Comparison of ENCODE assay signal across 9 mouse cellular contexts in the genomic region with DNA sequence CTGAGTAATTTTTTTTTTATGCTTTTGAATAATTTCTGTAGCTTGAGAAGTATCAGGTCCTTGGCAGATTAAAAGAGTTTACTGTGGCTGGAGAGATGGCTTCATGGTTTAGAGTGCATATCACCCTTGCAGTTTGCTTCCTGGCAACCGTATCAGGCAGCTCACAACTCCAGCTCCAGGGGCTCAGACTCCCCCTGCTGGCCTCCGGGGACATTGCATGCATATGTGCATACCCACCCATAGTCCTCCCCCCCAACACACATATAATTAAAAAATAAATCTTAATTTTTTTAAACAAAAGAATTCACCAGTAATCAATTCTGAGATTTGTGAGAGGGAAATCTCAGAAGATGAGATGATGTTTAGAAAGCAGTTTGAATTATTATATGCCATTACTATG. TPM values are rescaled to one million over a fixed set of nuclear protein-coding genes. Genes with fewer than 3 reads are reported as not detected.
A peak's percentile ranks its signal among the peaks of the same experiment; 100 is the strongest.
DNase-seq lines count a peak whose midpoint lies in the region; ATAC-seq and TF ChIP-seq lines count a peak whose summit lies in the region.
"Had no signal": no experiment of that assay in that cellular context is flagged by ENCODE, and none has a peak within 500 bp of the region (broad histone marks: within the 10 kb centered on the region; RNA-seq: fewer than 3 reads in every experiment).

No protein-coding gene starts in this region.

- no peak overlapping the region for H3K27ac ChIP-seq in intestine, postnatal 0 days (ENCODE audit: low read depth, low read length)
- no peak overlapping the region for H3K27ac ChIP-seq in intestine, embryonic 16.5 days (ENCODE audit: low read length)
- H3K27ac ChIP-seq in olfactory bulb, adult 2 months (ENCODE audit: insufficient read depth, low read depth, low read length), result no peak overlapping the region
- H3K27ac ChIP-seq: lung, embryonic 15.5 days had no signal

- DNase-seq in R1 (ENCODE audit: low read depth, low spot score), result peak; percentile 57
- DNase-seq in heart, postnatal 4 days, result peak; percentile 24
- no peak for DNase-seq in urinary bladder, adult 2 months (ENCODE audit: low spot score)

- WGBS in intestine, postnatal 0 days, result 38% methylated on average over 2 of the region's 2 CpGs
- 32% methylated on average over 2 of the region's 2 CpGs for WGBS in intestine, embryonic 16.5 days
- WGBS in olfactory bulb, adult 2 months, result 34% methylated on average over 2 of the region's 2 CpGs

- no peaks in the 10 kb centered on the region for H3K36me3 ChIP-seq in intestine, postnatal 0 days (ENCODE audit: control insufficient read depth, insufficient read depth)
- no peaks in the 10 kb centered on the region for H3K36me3 ChIP-seq in intestine, embryonic 16.5 days (ENCODE audit: control insufficient read depth, insufficient read depth, low read length)
- H3K36me3 ChIP-seq: lung, embryonic 15.5 days had no signal

- H3K4me1 ChIP-seq in intestine, postnatal 0 days (replicated peaks; ENCODE audit: control insufficient read depth, insufficient read depth, low read length), result no peaks in the 10 kb centered on the region
- H3K4me1 ChIP-seq in intestine, embryonic 16.5 days (ENCODE audit: control insufficient read depth, insufficient read depth, low read length), result no peaks in the 10 kb centered on the region
- H3K4me1 ChIP-seq in olfactory bulb, adult 2 months (ENCODE audit: control insufficient read depth, insufficient read depth, low read length), result peaks cover under 1% of the 10 kb centered on the region; the same call in 1 of the 2 replicates
- H3K4me1 ChIP-seq: lung, embryonic 15.5 days had no signal

- TF ChIP-seq CTCF in intestine, postnatal 0 days (IDR thresholded peaks at IDR 0.05; ENCODE audit: low read depth), result peak; percentile 66
- TF ChIP-seq CTCF in olfactory bulb, adult 2 months (IDR thresholded peaks at IDR 0.05; ENCODE audit: insufficient read depth, low read depth, low read length), result peak; percentile 30; the same call in 1 of the 2 replicates

- ATAC-seq in intestine, postnatal 0 days, result no peak
- ATAC-seq in intestine, embryonic 16.5 days, result no peak
- peak; percentile 77 for ATAC-seq in CD4-positive, CD25-positive, alpha-beta regulatory T cell, adult 4 months
- no peak for ATAC-seq in monocyte, adult 5-6 weeks (replicated peaks; ENCODE audit: insufficient number of reproducible peaks, low FRiP score, low TSS enrichment, poor library complexity, severe bottlenecking)

- no peaks in the 10 kb centered on the region for H3K27me3 ChIP-seq in intestine, postnatal 0 days (replicated peaks; ENCODE audit: control insufficient read depth, insufficient read depth, low read length)
- no peaks in the 10 kb centered on the region for H3K27me3 ChIP-seq in intestine, embryonic 16.5 days (replicated peaks; ENCODE audit: control insufficient read depth, insufficient read depth, low read length)
- H3K27me3 ChIP-seq: lung, embryonic 15.5 days had no signal

- H3K4me3 ChIP-seq in intestine, postnatal 0 days (ENCODE audit: low read depth, low read length), result no peak overlapping the region
- no peak overlapping the region for H3K4me3 ChIP-seq in intestine, embryonic 16.5 days (ENCODE audit: low read length)
- H3K4me3 ChIP-seq in olfactory bulb, adult 2 months (ENCODE audit: insufficient read depth, low read depth, low read length), result no peak overlapping the region
- H3K4me3 ChIP-seq: lung, embryonic 15.5 days had no signal

- no peak overlapping the region for H3K4me2 ChIP-seq in intestine, postnatal 0 days (replicated peaks; ENCODE audit: low read depth)
- H3K4me2 ChIP-seq in intestine, embryonic 16.5 days (ENCODE audit: low read depth, low read length), result no peak overlapping the region
- H3K4me2 ChIP-seq: lung, embryonic 15.5 days had no signal

- no peak overlapping the region for H3K9ac ChIP-seq in intestine, postnatal 0 days (ENCODE audit: low read depth, low read length)
- no peak overlapping the region for H3K9ac ChIP-seq in intestine, embryonic 16.5 days (ENCODE audit: low read depth, low read length)
- H3K9ac ChIP-seq: lung, embryonic 15.5 days had no signal

- H3K9me3 ChIP-seq in intestine, postnatal 0 days (ENCODE audit: control insufficient read depth), result peaks cover 6% of the 10 kb centered on the region; the same call in 1 of the 2 replicates
- H3K9me3 ChIP-seq in intestine, embryonic 16.5 days (ENCODE audit: control insufficient read depth, low read length), result peaks cover 2% of the 10 kb centered on the region; the same call in 1 of the 2 replicates

- TF ChIP-seq POLR2A in olfactory bulb, adult 2 months (IDR thresholded peaks at IDR 0.05; ENCODE audit: insufficient read depth, low read depth, low read length), result no peak

RNA-seq across cellular contexts. Expression of a gene that starts 8.1 kb away (rescaled TPM):
- polyA plus RNA-seq in intestine, postnatal 0 days (2015; fragmentation: Nextera tagmentation; extraction: Ambion mirVana), result not detected in 2 replicates
- not detected in 2 replicates for polyA plus RNA-seq in intestine, embryonic 16.5 days (2015; fragmentation: Nextera tagmentation; extraction: Ambion mirVana)
- not detected for polyA plus RNA-seq in CD4-positive, CD25-positive, alpha-beta regulatory T cell, adult 4 months (2017; shearing (Covaris generic))
- not detected for total RNA-seq in heart, postnatal 4 days (2021)
- polyA plus RNA-seq in olfactory bulb, adult 2 months (2012; ENCODE audit: insufficient read depth, insufficient read length, low replicate concordance, missing spikeins), result not detected in 2 replicates
- not detected in 2 replicates for polyA plus RNA-seq in urinary bladder, adult 2 months (2012; rRNA removed)
- not detected in 3 replicates for total RNA-seq in monocyte, adult 5-6 weeks (2017)
- polyA plus RNA-seq: lung, embryonic 15.5 days had no signal

RNA-seq across cellular contexts. Expression of a gene that starts 20.3 kb away (rescaled TPM):
- not detected in 2 replicates for polyA plus RNA-seq in intestine, postnatal 0 days (2015; fragmentation: Nextera tagmentation; extraction: Ambion mirVana)
- polyA plus RNA-seq in intestine, embryonic 16.5 days (2015; fragmentation: Nextera tagmentation; extraction: Ambion mirVana), result not detected in 2 replicates
- polyA plus RNA-seq in CD4-positive, CD25-positive, alpha-beta regulatory T cell, adult 4 months (2017; shearing (Covaris generic)), result not detected
- not detected for total RNA-seq in heart, postnatal 4 days (2021)
- polyA plus RNA-seq in olfactory bulb, adult 2 months (2012; ENCODE audit: insufficient read depth, insufficient read length, low replicate concordance, missing spikeins), result not detected in 2 replicates
- 0.03 TPM in 1 of 2 replicates, not detected in the other for polyA plus RNA-seq in urinary bladder, adult 2 months (2012; rRNA removed)
- total RNA-seq in monocyte, adult 5-6 weeks (2017), result not detected in 3 replicates

RNA-seq across cellular contexts. Expression of a gene that starts 25.6 kb away (rescaled TPM):
- not detected in 2 replicates for polyA plus RNA-seq in intestine, postnatal 0 days (2015; fragmentation: Nextera tagmentation; extraction: Ambion mirVana)
- not detected in 2 replicates for polyA plus RNA-seq in intestine, embryonic 16.5 days (2015; fragmentation: Nextera tagmentation; extraction: Ambion mirVana)
- polyA plus RNA-seq in CD4-positive, CD25-positive, alpha-beta regulatory T cell, adult 4 months (2017; shearing (Covaris generic)), result under 1 TPM in 1 of 2 experiments, not detected in 1; 0.05 TPM
- total RNA-seq in heart, postnatal 4 days (2021), result not detected
- not detected in 2 replicates for polyA plus RNA-seq in olfactory bulb, adult 2 months (2012; ENCODE audit: insufficient read depth, insufficient read length, low replicate concordance, missing spikeins)
- polyA plus RNA-seq in urinary bladder, adult 2 months (2012; rRNA removed), result not detected in 2 replicates
- total RNA-seq in monocyte, adult 5-6 weeks (2017), result not detected in 3 replicates
- polyA plus RNA-seq: lung, embryonic 15.5 days had no signal

RNA-seq across cellular contexts. Expression of a gene that starts 31.8 kb away (rescaled TPM):
- polyA plus RNA-seq in intestine, postnatal 0 days (2015; fragmentation: Nextera tagmentation; extraction: Ambion mirVana), result 0.04 and 0.14 TPM in 2 replicates
- 0.11 and 0.39 TPM in 2 replicates for polyA plus RNA-seq in intestine, embryonic 16.5 days (2015; fragmentation: Nextera tagmentation; extraction: Ambion mirVana)
- not detected for polyA plus RNA-seq in CD4-positive, CD25-positive, alpha-beta regulatory T cell, adult 4 months (2017; shearing (Covaris generic))
- total RNA-seq in heart, postnatal 4 days (2021), result not detected
- not detected in 2 replicates for polyA plus RNA-seq in olfactory bulb, adult 2 months (2012; ENCODE audit: insufficient read depth, insufficient read length, low replicate concordance, missing spikeins)
- polyA plus RNA-seq in urinary bladder, adult 2 months (2012; rRNA removed), result 0.24 and 0.30 TPM in 2 replicates
- not detected in 3 replicates for total RNA-seq in monocyte, adult 5-6 weeks (2017)
- polyA plus RNA-seq: lung, embryonic 15.5 days had no signal

RNA-seq across cellular contexts. Expression of a gene that starts 36.6 kb away (rescaled TPM):
- polyA plus RNA-seq in intestine, postnatal 0 days (2015; fragmentation: Nextera tagmentation; extraction: Ambion mirVana), result not detected in 2 replicates
- polyA plus RNA-seq in intestine, embryonic 16.5 days (2015; fragmentation: Nextera tagmentation; extraction: Ambion mirVana), result not detected in 2 replicates
- polyA plus RNA-seq in CD4-positive, CD25-positive, alpha-beta regulatory T cell, adult 4 months (2017; shearing (Covaris generic)), result not detected
- total RNA-seq in heart, postnatal 4 days (2021), result not detected
- not detected in 2 replicates for polyA plus RNA-seq in olfactory bulb, adult 2 months (2012; ENCODE audit: insufficient read depth, insufficient read length, low replicate concordance, missing spikeins)
- not detected in 2 replicates for polyA plus RNA-seq in urinary bladder, adult 2 months (2012; rRNA removed)
- total RNA-seq in monocyte, adult 5-6 weeks (2017), result not detected in 3 replicates
- polyA plus RNA-seq: lung, embryonic 15.5 days had no signal
